Mouse (Mus musculus) C2C12 (cell line): ENCODE data around the gene Kdm4b.

ENCODE experiments used
- CEBPB ChIP-seq: IDR thresholded peaks from one replicate; pipeline ENCODE4 v1.6.1; 2011; ENCODE audit warnings: low read depth, mild to moderate bottlenecking, control low read depth, moderate library complexity
- CTCF ChIP-seq: IDR thresholded peaks from one replicate; pipeline ENCODE4 v1.5.1; 2011; ENCODE audit not compliant: control insufficient read depth, insufficient read depth, insufficient read length
- MYOG ChIP-seq: IDR thresholded peaks from one replicate; pipeline ENCODE4 v1.6.1; 2011; ENCODE audit not compliant: control insufficient read depth, insufficient read length; ENCODE audit errors: extremely low read depth

DNA sequence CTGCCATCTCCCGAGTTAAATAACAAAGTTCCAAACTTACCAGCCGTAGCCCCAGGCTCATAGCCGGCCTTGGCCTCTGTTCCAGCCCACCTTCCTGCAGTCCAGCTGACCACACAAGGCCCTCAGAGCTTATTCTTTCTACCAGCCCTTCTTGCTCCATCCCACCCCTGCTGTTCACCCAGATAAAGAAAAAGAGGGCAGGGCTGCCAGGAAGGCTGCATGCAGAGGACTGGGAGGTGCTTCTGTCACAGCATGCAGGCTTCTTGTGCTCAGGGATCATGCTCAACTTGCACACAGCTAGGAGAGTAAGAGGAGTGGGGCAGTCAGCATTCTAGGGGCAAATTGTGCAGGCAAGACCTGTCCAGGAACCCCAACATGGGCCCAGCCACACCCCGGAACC lies 22.3 kb downstream of the Kdm4b start:
- TF ChIP-seq CTCF = no peak
- no peak for TF ChIP-seq CEBPB
- TF ChIP-seq MYOG = no peak
